Mouse (Mus musculus): ENCODE measurements around the gene Scfd2. TPM values are rescaled to one million over a fixed set of nuclear protein-coding genes. Genes with fewer than 3 reads are reported as not detected.
A peak's percentile ranks its signal among the peaks of the same experiment; 100 is the strongest.

The Scfd2 gene
- polyA plus RNA-seq, 1 experiment from 2014 or later = 21.0 TPM

DNA sequence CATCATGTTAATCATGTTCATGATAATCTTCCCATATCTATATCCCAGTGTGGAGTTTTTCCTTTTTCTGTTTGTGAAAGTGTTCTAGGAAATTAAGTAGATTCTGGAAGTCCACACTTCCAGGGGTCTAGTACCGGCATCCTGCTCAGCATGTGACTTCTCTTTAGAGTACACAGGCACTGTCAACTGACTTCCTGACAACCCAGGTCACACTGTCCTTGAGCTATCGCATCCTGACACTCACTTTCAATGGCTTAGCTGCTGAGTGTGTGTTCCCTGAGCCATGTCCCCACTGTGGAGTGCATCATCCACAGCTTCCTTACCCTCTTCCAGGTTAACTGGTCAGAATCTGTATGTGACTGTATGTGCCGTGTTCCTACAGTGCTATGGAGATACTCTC lies 258.2 kb downstream of the Scfd2 start:
- H3K27me3 ChIP-seq = no peaks in the 10 kb centered on the region
- no peak overlapping the region for H3K9ac ChIP-seq
- peaks cover 15% of the 10 kb centered on the region for H3K4me1 ChIP-seq
- H3K4me3 ChIP-seq (replicated peaks) = no peak overlapping the region
- no peak for ATAC-seq (ENCODE audit: insufficient number of reproducible peaks, low FRiP score, low TSS enrichment, low read depth)
- no peak overlapping the region for H3K27ac ChIP-seq (replicated peaks)
- H3K9me3 ChIP-seq (replicated peaks) = no peaks in the 10 kb centered on the region
- H3K4me2 ChIP-seq (replicated peaks) = no peak overlapping the region
- 75% methylated on average over 3 of the region's 3 CpGs for WGBS
- no peaks in the 10 kb centered on the region for H3K36me3 ChIP-seq

DNA sequence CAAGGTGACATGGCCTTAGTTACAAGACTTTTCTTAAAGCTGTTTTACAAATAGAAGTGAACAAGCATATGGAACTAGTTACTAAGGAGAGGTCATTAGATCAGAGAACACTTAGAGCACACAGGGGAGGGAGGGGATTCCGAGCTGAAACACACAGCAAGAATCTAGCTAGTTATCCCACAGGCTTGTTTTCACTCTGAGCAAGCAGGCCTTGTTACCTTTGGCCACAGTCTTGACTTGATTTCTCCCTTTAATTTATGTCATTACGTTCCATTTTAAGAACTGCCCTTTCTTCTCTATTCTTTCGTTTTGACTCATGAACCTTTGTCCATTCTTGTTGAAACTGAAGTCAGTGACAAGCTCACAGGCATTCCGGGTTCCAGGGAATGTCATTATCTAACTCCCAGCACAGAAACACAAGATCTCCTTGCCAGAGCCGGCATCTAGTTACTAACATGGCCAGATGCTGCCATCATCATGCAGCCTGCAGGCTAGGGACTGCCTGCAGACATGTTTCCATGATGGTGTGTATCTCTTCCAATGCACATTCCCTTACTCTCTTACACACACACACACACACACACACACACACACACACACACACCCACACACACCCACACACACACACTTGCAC lies 263.7 kb downstream of the Scfd2 start:
- Histone ChIP-seq H3K27me3 (no peaks in the 10 kb centered on the region), H3K36me3 (no peaks in the 10 kb centered on the region), H3K9me3 (replicated peaks) (no peaks in the 10 kb centered on the region), H3K27ac (replicated peaks) (no peak overlapping the region), H3K4me1 (peaks cover 21% of the 10 kb centered on the region), H3K4me2 (replicated peaks) (no peak overlapping the region), H3K4me3 (replicated peaks) (no peak overlapping the region), H3K9ac (no peak overlapping the region)
- ATAC-seq (ENCODE audit: insufficient number of reproducible peaks, low FRiP score, low TSS enrichment, low read depth) = no peak
- WGBS = 28% methylated on average over 5 of the region's 5 CpGs

DNA sequence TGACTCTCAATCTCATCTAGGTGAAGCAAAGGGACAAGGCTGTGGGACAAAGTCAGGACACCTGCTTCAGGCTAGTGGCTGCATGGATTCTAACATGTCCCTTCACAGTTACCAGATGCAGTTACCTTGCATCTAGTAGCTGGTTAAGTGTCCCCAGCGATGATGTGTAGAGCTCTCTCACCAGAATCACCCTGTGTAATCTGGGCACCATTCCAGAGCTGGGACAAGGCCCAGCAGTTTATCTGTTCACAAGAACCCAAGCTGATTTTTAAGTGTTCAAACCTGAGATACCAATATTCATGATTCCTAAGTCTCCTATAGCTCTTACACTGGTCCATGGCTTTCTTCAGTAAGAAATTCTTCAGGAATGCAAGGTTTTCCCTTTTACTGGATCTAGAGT lies 264.4 kb downstream of the Scfd2 start:
- Histone ChIP-seq H3K27ac (replicated peaks) (no peak overlapping the region), H3K4me1 (peaks cover 21% of the 10 kb centered on the region), H3K36me3 (no peaks in the 10 kb centered on the region), H3K4me2 (replicated peaks) (no peak overlapping the region), H3K4me3 (replicated peaks) (no peak overlapping the region), H3K9me3 (replicated peaks) (no peaks in the 10 kb centered on the region), H3K27me3 (no peaks in the 10 kb centered on the region), H3K9ac (no peak overlapping the region)
- 78% methylated on average over 1 of the region's 1 CpGs for WGBS
- no peak for ATAC-seq (ENCODE audit: insufficient number of reproducible peaks, low FRiP score, low TSS enrichment, low read depth)

DNA sequence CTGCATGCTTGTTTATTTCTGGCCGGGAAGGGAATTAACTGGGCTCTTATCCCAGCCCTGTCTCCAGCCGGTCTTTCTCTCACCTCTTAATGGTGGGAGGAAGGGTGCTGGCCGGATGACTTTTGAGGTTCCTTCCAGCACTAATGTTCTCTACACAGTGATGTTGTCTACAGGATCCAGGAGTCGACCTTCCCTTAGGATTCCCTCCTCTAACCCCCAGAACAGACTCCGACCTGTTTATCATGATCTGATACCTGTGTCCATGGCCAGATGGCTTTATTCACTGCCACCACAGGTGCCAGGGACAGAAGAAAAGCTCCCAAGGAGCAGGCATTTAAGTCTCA lies 265.1 kb downstream of the Scfd2 start:
- Histone ChIP-seq H3K9ac (no peak overlapping the region), H3K4me3 (replicated peaks) (no peak overlapping the region), H3K27ac (replicated peaks) (no peak overlapping the region), H3K4me1 (peaks cover 21% of the 10 kb centered on the region), H3K36me3 (no peaks in the 10 kb centered on the region), H3K27me3 (no peaks in the 10 kb centered on the region), H3K4me2 (replicated peaks) (no peak overlapping the region), H3K9me3 (replicated peaks) (no peaks in the 10 kb centered on the region)
- 72% methylated on average over 5 of the region's 5 CpGs for WGBS
- ATAC-seq (ENCODE audit: insufficient number of reproducible peaks, low FRiP score, low TSS enrichment, low read depth) = no peak

DNA sequence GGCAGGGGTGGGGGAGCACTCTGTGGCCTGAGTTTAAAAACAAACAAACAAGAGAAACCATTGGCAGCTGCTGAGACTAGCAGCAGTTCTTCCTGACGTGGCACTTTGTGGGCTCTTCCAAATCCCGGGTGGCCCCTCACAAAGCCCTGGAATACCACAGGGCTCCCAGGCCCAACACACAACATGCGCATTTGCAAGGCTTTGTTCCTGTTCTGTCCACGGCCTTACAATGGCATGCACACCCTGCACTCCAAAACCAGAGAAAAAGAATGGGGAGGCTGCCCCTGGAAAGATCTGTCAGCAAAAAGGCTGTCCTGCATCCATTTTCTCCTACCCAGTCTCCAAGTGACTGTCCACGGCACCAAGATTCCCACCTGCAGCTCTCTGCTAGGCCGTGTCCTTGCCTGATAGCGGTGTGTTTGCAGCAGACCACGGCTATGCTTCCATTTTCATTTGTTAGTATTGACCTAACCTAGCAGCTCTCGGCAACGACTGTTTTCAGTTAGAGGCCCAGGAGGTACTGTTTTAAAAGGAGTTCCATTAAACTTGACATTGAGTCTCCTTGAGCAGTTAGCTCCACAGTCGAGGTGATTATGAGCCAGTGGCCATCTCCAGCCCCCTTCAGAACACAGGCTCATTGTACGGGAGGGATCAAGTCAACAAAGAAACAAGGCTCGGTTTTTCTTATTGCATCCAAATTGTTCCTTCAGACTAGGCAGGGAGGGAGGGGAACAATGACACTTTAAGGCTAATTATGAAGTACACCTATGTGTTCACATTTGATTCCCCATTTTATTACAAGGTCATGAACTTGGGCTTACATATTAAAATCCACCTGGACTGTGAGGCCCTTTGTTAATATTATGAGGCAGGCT lies 265.7 kb downstream of the Scfd2 start:
- ATAC-seq (ENCODE audit: insufficient number of reproducible peaks, low FRiP score, low TSS enrichment, low read depth) = no peak
- H3K9ac ChIP-seq = no peak overlapping the region

DNA sequence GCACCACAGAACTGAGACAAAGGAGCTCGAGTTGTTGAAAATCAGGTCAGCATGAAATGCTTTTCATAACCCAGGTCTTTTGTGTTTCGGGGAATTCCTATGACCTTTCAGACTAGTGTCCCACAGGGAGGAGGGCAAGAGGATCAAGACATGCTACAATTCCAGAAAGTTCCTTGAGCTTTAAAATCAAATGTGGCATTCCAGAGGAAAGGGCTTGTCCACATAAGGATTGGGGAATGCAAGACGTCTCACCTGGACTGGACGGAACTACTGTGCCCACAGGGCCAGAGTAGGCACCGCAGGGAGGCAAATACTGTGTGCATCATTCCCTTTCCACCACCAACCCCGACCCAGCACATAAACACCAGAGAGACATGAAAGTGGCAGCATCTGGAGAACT lies 266.4 kb downstream of the Scfd2 start:
- Histone ChIP-seq H3K9me3 (replicated peaks) (no peaks in the 10 kb centered on the region), H3K27ac (replicated peaks) (no peak overlapping the region), H3K4me3 (replicated peaks) (no peak overlapping the region), H3K27me3 (no peaks in the 10 kb centered on the region), H3K36me3 (no peaks in the 10 kb centered on the region), H3K4me1 (peaks cover 33% of the 10 kb centered on the region), H3K9ac (no peak overlapping the region), H3K4me2 (replicated peaks) (no peak overlapping the region)
- WGBS = 71% methylated on average over 6 of the region's 6 CpGs
- ATAC-seq (ENCODE audit: insufficient number of reproducible peaks, low FRiP score, low TSS enrichment, low read depth) = no peak

More for the DNA sequence above, 265.7 kb downstream of the Scfd2 start:
- Histone ChIP-seq H3K4me3 (replicated peaks) (no peak overlapping the region), H3K4me2 (replicated peaks) (no peak overlapping the region), H3K9me3 (replicated peaks) (no peaks in the 10 kb centered on the region), H3K27ac (replicated peaks) (no peak overlapping the region), H3K27me3 (no peaks in the 10 kb centered on the region), H3K36me3 (no peaks in the 10 kb centered on the region), H3K4me1 (peaks cover 26% of the 10 kb centered on the region)
- 48% methylated on average over 13 of the region's 13 CpGs for WGBS

DNA sequence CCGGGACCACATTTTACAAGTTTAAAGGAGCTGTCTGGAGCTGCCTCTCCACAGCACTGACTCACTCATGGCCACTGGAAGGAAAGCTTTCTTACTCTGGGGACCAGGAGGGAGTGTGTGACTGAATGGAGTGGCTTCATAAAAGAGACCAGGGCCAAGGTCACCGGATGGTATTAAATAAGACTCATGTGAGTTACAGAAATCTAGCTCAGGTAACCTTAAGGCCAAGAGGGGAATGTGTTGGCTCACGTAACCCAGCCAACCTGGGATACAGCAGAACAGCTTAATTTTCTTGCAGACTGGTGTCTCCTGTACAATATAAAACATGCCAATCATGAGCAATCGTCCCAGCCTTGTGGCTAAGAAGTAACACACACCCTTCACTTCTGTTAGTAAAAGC lies 267.0 kb downstream of the Scfd2 start:
- peaks cover 37% of the 10 kb centered on the region for H3K4me1 ChIP-seq
- no peaks in the 10 kb centered on the region for H3K36me3 ChIP-seq
- no peak overlapping the region for H3K4me3 ChIP-seq (replicated peaks)
- H3K27ac ChIP-seq (replicated peaks) = no peak overlapping the region
- no peaks in the 10 kb centered on the region for H3K9me3 ChIP-seq (replicated peaks)
- no peak overlapping the region for H3K9ac ChIP-seq
- no peak for ATAC-seq (ENCODE audit: insufficient number of reproducible peaks, low FRiP score, low TSS enrichment, low read depth)
- WGBS = 68% methylated on average over 4 of the region's 4 CpGs
- H3K4me2 ChIP-seq (replicated peaks) = no peak overlapping the region
- H3K27me3 ChIP-seq = no peaks in the 10 kb centered on the region

DNA sequence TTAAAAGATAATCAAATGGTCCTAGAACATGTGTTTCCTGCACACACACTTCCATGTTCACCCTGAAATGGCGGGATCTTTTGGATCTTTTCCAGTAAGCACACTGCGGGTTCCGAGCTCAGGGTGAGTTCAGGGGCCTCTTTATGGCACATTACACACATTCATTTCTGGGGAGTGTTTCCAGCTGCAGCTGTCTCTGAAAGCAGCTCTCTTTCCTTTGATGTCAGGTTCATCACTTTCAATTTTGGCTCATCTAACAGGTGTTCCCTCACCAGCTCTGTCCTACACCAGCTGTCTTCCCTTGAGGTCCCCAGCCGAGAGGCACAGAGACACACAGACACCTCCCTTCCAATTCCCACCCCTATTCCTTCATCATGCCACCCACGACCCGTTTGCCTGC lies 270.5 kb downstream of the Scfd2 start:
- H3K4me1 ChIP-seq = peaks cover 31% of the 10 kb centered on the region
- no peak overlapping the region for H3K9ac ChIP-seq
- 40% methylated on average over 6 of the region's 6 CpGs for WGBS
- H3K4me3 ChIP-seq (replicated peaks) = no peak overlapping the region
- H3K27me3 ChIP-seq = no peaks in the 10 kb centered on the region
- no peaks in the 10 kb centered on the region for H3K9me3 ChIP-seq (replicated peaks)
- no peak for ATAC-seq (ENCODE audit: insufficient number of reproducible peaks, low FRiP score, low TSS enrichment, low read depth)
- no peak overlapping the region for H3K4me2 ChIP-seq (replicated peaks)
- no peaks in the 10 kb centered on the region for H3K36me3 ChIP-seq
- H3K27ac ChIP-seq (replicated peaks) = peak overlapping the region; percentile 84

DNA sequence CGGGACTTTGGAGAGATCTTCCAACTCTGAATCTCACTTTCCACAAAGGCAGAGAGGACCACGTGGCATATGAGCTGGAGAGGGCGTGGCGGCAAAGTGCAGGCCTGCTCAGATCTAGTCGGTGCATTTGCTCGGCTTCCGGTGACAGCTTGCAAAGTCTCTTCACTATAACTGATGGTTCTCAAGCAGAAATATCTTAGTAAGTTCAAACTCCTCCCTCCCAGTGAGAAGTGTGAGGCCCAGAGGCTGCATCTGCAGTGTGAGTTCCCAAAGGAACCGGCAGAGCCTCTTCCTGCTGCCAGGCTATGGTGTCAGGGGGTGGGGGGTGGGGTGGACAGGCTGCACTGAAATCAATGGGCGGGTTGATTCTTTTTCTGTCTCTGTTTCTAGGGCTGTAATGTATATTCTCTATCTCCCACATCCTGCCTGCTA lies 271.2 kb downstream of the Scfd2 start:
- Histone ChIP-seq H3K27ac (replicated peaks) (peak overlapping the region; percentile 84), H3K9me3 (replicated peaks) (no peaks in the 10 kb centered on the region), H3K4me2 (replicated peaks) (no peak overlapping the region), H3K36me3 (no peaks in the 10 kb centered on the region), H3K9ac (no peak overlapping the region), H3K4me1 (peaks cover 25% of the 10 kb centered on the region), H3K4me3 (replicated peaks) (no peak overlapping the region), H3K27me3 (no peaks in the 10 kb centered on the region)
- peak; percentile 60 for ATAC-seq (ENCODE audit: insufficient number of reproducible peaks, low FRiP score, low TSS enrichment, low read depth)
- 15% methylated on average over 9 of the region's 9 CpGs for WGBS

DNA sequence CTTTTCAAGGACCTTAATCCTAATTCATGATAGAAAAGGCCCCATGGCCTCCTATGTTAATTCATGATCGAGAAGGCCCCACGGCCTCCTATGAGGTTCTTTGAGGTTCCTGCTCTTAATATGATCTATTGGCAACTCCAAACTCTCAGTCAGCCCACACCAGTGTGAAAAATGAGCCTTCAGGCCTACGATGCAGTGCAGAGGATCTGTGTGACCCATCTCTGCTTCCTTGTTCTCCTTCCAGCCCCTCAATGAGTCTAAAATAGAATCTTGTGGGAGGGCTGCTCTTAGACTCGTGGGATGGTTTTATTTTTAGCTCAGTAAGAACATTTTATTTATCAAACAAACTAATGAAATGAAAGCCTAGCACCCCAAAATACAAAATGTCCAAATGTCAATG lies 274.9 kb downstream of the Scfd2 start:
- WGBS = 59% methylated on average over 4 of the region's 4 CpGs
- Histone ChIP-seq H3K36me3 (no peaks in the 10 kb centered on the region), H3K27me3 (no peaks in the 10 kb centered on the region), H3K9ac (no peak overlapping the region), H3K9me3 (replicated peaks) (no peaks in the 10 kb centered on the region), H3K27ac (replicated peaks) (no peak overlapping the region), H3K4me1 (peaks cover 33% of the 10 kb centered on the region), H3K4me2 (replicated peaks) (no peak overlapping the region), H3K4me3 (replicated peaks) (no peak overlapping the region)
- ATAC-seq (ENCODE audit: insufficient number of reproducible peaks, low FRiP score, low TSS enrichment, low read depth) = no peak

DNA sequence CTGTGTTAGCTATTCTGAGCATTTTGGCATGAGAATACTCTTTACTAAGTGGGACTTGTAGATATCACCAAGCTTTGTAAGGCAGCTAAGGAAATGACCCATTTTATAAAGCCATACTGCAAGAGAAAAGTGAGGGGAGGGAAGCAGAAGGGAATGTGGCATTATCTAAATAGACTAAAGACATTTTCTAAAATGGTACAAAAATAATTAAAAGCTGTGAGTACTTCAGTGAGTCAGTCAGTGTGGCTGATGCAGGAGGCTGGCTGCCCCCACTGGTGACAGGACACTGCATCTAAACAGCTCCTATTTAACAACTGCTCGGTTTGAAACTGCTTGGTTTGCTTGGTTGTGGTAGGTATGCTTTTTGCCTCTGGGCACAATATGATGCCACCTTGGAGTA lies 276.6 kb downstream of the Scfd2 start:
- WGBS = 62% methylated on average over 1 of the region's 1 CpGs
- Histone ChIP-seq H3K36me3 (no peaks in the 10 kb centered on the region), H3K27ac (replicated peaks) (no peak overlapping the region), H3K9ac (no peak overlapping the region), H3K4me3 (replicated peaks) (no peak overlapping the region), H3K27me3 (no peaks in the 10 kb centered on the region), H3K4me2 (replicated peaks) (no peak overlapping the region), H3K4me1 (peaks cover 37% of the 10 kb centered on the region), H3K9me3 (replicated peaks) (no peaks in the 10 kb centered on the region)
- no peak for ATAC-seq (ENCODE audit: insufficient number of reproducible peaks, low FRiP score, low TSS enrichment, low read depth)

Measured in embryonic facial prominence, embryonic 15.5 days (tissue).